Mouse (Mus musculus) limb, embryonic 10.5 days (tissue): ENCODE results near the gene Trpm3. TPM values are rescaled to one million over a fixed set of nuclear protein-coding genes. Genes with fewer than 3 reads are reported as not detected.

Experiments
- DNase-seq: peaks from one replicate; pipeline ENCODE4 v3.0.0-alpha.2; 2017; ENCODE audit warnings: low spot score
- H3K27ac ChIP-seq: fragments of 300-500 bp; sonication (generic); 2 replicates; pipeline ENCODE4 v1.5.1; 2016; ENCODE audit warnings: mild to moderate bottlenecking
- H3K27me3 ChIP-seq: fragments of 300-500 bp; sonication (generic); 2 replicates; pipeline ENCODE4 v1.6.1; 2016; ENCODE audit warnings: low read depth, mild to moderate bottlenecking; ENCODE audit not compliant: poor library complexity, severe bottlenecking
- H3K36me3 ChIP-seq: fragments of 300-500 bp; sonication (generic); 2 replicates; pipeline ENCODE4 v1.6.1; 2016; ENCODE audit warnings: mild to moderate bottlenecking, moderate library complexity
- H3K4me1 ChIP-seq: fragments of 300-500 bp; sonication (generic); 2 replicates; pipeline ENCODE4 v1.6.1; 2016
- H3K4me3 ChIP-seq: fragments of 300-500 bp; sonication (generic); 2 replicates; pipeline ENCODE4 v1.5.1; 2016; ENCODE audit warnings: mild to moderate bottlenecking, moderate library complexity
- H3K9me3 ChIP-seq: fragments of 300-500 bp; sonication (generic); replicated peaks from 2 replicates; pipeline ENCODE4 v1.6.1; 2016; ENCODE audit warnings: mild to moderate bottlenecking
- WGBS: fragments of 180-500 bp; shearing (Covaris S2); methylation state at CpG from one replicate; pipeline ENCODE4 v1.1.7; 2016; 5-methylcytosine and 5-hydroxymethylcytosine counted together
- polyA plus RNA-seq: library from polyadenylated mRNA; unstranded; fragments of >200 nt; fragmentation: Nextera tagmentation; extraction: Ambion mirVana; gene quantifications from 2 replicates; pipeline ENCODE4 v1.2.1, GENCODE M21; 2016

Gene Trpm3
- polyA plus RNA-seq, 1 experiment from 2014 or later, result 0.93 TPM

GRCm38 (mm10) chr19:22572849-22573248 lies 434.0 kb downstream of the Trpm3 start:
- Histone ChIP-seq H3K4me1 (peaks cover 5% of the 10 kb centered on the region), H3K27me3 (no peaks in the 10 kb centered on the region), H3K4me3 (no peak overlapping the region), H3K9me3 (no peaks in the 10 kb centered on the region), H3K27ac (no peak overlapping the region), H3K36me3 (no peaks in the 10 kb centered on the region)
- DNase-seq, result no peak
- 89% methylated on average over 2 of the region's 2 CpGs for WGBS

- H3K27me3 ChIP-seq, result no peaks in the 10 kb centered on the region
- no peaks in the 10 kb centered on the region for H3K36me3 ChIP-seq
- no peaks in the 10 kb centered on the region for H3K9me3 ChIP-seq
- no peak for DNase-seq
- no peak overlapping the region for H3K27ac ChIP-seq
- no peak overlapping the region for H3K4me3 ChIP-seq
- H3K4me1 ChIP-seq, result no peaks in the 10 kb centered on the region
- 86% methylated on average over 4 of the region's 4 CpGs for WGBS
These were observed 443.4 kb downstream of the Trpm3 start for GRCm38 (mm10) chr19:22582120-22582745.

GRCm38 (mm10) chr19:22594492-22594891 lies 455.6 kb downstream of the Trpm3 start:
- H3K27ac ChIP-seq, result no peak overlapping the region
- H3K4me3 ChIP-seq, result no peak overlapping the region
- H3K27me3 ChIP-seq, result no peaks in the 10 kb centered on the region
- H3K9me3 ChIP-seq, result no peaks in the 10 kb centered on the region
- WGBS, result 95% methylated on average over 3 of the region's 3 CpGs
- H3K4me1 ChIP-seq, result peaks cover 23% of the 10 kb centered on the region
- no peak for DNase-seq
- H3K36me3 ChIP-seq, result no peaks in the 10 kb centered on the region

GRCm38 (mm10) chr19:22595246-22595645 lies 456.4 kb downstream of the Trpm3 start:
- 64% methylated on average over 2 of the region's 2 CpGs for WGBS
- no peak for DNase-seq

GRCm38 (mm10) chr19:22596715-22597114 lies 457.9 kb downstream of the Trpm3 start:
- Histone ChIP-seq H3K4me1 (peaks cover 15% of the 10 kb centered on the region), H3K9me3 (no peaks in the 10 kb centered on the region), H3K4me3 (no peak overlapping the region), H3K36me3 (no peaks in the 10 kb centered on the region), H3K27ac (0 out of 2 replicates have a peak overlapping the region, but pooled peaks have one; percentile 23), H3K27me3 (no peaks in the 10 kb centered on the region)
- no peak for DNase-seq
- WGBS, result 67% methylated on average over 3 of the region's 3 CpGs

More at GRCm38 (mm10) chr19:22595246-22595645, 456.4 kb downstream of the Trpm3 start:
- Histone ChIP-seq H3K4me3 (no peak overlapping the region), H3K9me3 (no peaks in the 10 kb centered on the region), H3K4me1 (peaks cover 23% of the 10 kb centered on the region), H3K27me3 (no peaks in the 10 kb centered on the region), H3K36me3 (no peaks in the 10 kb centered on the region), H3K27ac (no peak overlapping the region)

- Histone ChIP-seq H3K36me3 (no peaks in the 10 kb centered on the region), H3K4me3 (no peak overlapping the region), H3K9me3 (no peaks in the 10 kb centered on the region), H3K27ac (no peak overlapping the region), H3K4me1 (no peaks in the 10 kb centered on the region), H3K27me3 (no peaks in the 10 kb centered on the region)
- no peak for DNase-seq
- 35% methylated on average over 4 of the region's 4 CpGs for WGBS
These were observed 465.5 kb downstream of the Trpm3 start for GRCm38 (mm10) chr19:22604322-22604721.

- H3K36me3 ChIP-seq, result no peaks in the 10 kb centered on the region
- no peak overlapping the region for H3K4me3 ChIP-seq
- no peak for DNase-seq
- H3K9me3 ChIP-seq, result no peaks in the 10 kb centered on the region
- H3K27ac ChIP-seq, result no peak overlapping the region
- H3K27me3 ChIP-seq, result no peaks in the 10 kb centered on the region
- H3K4me1 ChIP-seq, result no peaks in the 10 kb centered on the region
- WGBS, result 78% methylated on average over 5 of the region's 5 CpGs
These were observed 469.3 kb downstream of the Trpm3 start for GRCm38 (mm10) chr19:22607985-22608684.

- Histone ChIP-seq H3K4me1 (no peaks in the 10 kb centered on the region), H3K36me3 (no peaks in the 10 kb centered on the region), H3K4me3 (no peak overlapping the region), H3K27me3 (no peaks in the 10 kb centered on the region), H3K9me3 (no peaks in the 10 kb centered on the region), H3K27ac (no peak overlapping the region)
- 87% methylated on average over 2 of the region's 2 CpGs for WGBS
- no peak for DNase-seq
These were observed 472.8 kb downstream of the Trpm3 start for GRCm38 (mm10) chr19:22611621-22612020.

- Histone ChIP-seq H3K27ac (no peak overlapping the region), H3K4me3 (no peak overlapping the region), H3K9me3 (no peaks in the 10 kb centered on the region), H3K4me1 (no peaks in the 10 kb centered on the region), H3K27me3 (no peaks in the 10 kb centered on the region), H3K36me3 (no peaks in the 10 kb centered on the region)
- no peak for DNase-seq
- WGBS, result 92% methylated on average over 6 of the region's 6 CpGs
These were observed 476.5 kb downstream of the Trpm3 start for GRCm38 (mm10) chr19:22615367-22615766.

GRCm38 (mm10) chr19:22624801-22625513 lies 486.1 kb downstream of the Trpm3 start:
- no peak for DNase-seq
- 83% methylated on average over 3 of the region's 3 CpGs for WGBS
- no peak overlapping the region for H3K4me3 ChIP-seq
- no peak overlapping the region for H3K27ac ChIP-seq
- H3K36me3 ChIP-seq, result no peaks in the 10 kb centered on the region
- H3K4me1 ChIP-seq, result no peaks in the 10 kb centered on the region
- H3K9me3 ChIP-seq, result no peaks in the 10 kb centered on the region
- no peaks in the 10 kb centered on the region for H3K27me3 ChIP-seq

- Histone ChIP-seq H3K9me3 (no peaks in the 10 kb centered on the region), H3K4me3 (no peak overlapping the region), H3K27ac (no peak overlapping the region), H3K4me1 (no peaks in the 10 kb centered on the region; the same call in 1 of the 2 replicates), H3K36me3 (no peaks in the 10 kb centered on the region), H3K27me3 (no peaks in the 10 kb centered on the region)
- WGBS, result 80% methylated on average over 3 of the region's 3 CpGs
- DNase-seq, result no peak
These were observed 490.0 kb downstream of the Trpm3 start for GRCm38 (mm10) chr19:22628878-22629277.

- Histone ChIP-seq H3K4me1 (peaks cover 3% of the 10 kb centered on the region; the same call in 1 of the 2 replicates), H3K9me3 (no peaks in the 10 kb centered on the region), H3K4me3 (no peak overlapping the region), H3K27ac (no peak overlapping the region), H3K36me3 (no peaks in the 10 kb centered on the region), H3K27me3 (no peaks in the 10 kb centered on the region)
- WGBS, result 63% methylated on average over 6 of the region's 6 CpGs
- peak; percentile 40 for DNase-seq
These were observed 492.5 kb downstream of the Trpm3 start for GRCm38 (mm10) chr19:22631316-22631715.

- WGBS, result 58% methylated on average over 10 of the region's 10 CpGs
- H3K27ac ChIP-seq, result no peak overlapping the region
- peaks cover 3% of the 10 kb centered on the region; the same call in 1 of the 2 replicates for H3K4me1 ChIP-seq
- H3K4me3 ChIP-seq, result no peak overlapping the region
- no peaks in the 10 kb centered on the region for H3K9me3 ChIP-seq
- no peaks in the 10 kb centered on the region for H3K36me3 ChIP-seq
- no peaks in the 10 kb centered on the region for H3K27me3 ChIP-seq
- DNase-seq, result no peak
These were observed 496.8 kb downstream of the Trpm3 start for GRCm38 (mm10) chr19:22635635-22636034.
